Mouse (Mus musculus) central nervous system, embryonic 11.5 days (tissue): ENCODE results near the gene Gm17720. TPM values are rescaled to one million over a fixed set of nuclear protein-coding genes. Genes with fewer than 3 reads are reported as not detected.

ENCODE experiments used
- polyA plus RNA-seq: library from polyadenylated mRNA; depleted of rRNA; stranded (reverse); fragments of >200 nt; gene quantifications from 2 replicates; pipeline ENCODE4 v1.2.3, GENCODE M21; 2012; rRNA removed

Gm17720 gene
- not detected in 2 replicates for polyA plus RNA-seq

DNA sequence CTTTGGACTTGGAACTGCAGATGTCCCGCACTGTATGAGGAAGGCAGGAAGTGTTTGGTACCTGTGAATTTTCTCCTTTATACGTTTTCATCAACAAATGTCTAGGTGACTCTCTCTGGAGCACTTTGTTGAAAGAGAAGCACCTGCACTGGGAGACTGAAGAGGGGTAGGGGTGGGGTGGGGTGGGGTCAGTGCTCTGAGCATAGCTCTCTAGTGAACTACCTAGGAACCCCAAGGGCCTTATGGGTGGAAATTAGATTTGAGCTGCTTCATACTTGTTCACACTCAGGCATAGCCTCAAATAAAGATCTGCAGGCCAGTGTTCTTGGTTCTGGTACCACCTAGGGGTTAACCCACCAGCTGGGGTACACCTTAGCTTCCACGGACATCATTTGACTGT is at the start of gene Gm17720:
Gene Gm17720 (minus strand): TSS at position 101 of the 400 bp plus-strand sequence.

DNA sequence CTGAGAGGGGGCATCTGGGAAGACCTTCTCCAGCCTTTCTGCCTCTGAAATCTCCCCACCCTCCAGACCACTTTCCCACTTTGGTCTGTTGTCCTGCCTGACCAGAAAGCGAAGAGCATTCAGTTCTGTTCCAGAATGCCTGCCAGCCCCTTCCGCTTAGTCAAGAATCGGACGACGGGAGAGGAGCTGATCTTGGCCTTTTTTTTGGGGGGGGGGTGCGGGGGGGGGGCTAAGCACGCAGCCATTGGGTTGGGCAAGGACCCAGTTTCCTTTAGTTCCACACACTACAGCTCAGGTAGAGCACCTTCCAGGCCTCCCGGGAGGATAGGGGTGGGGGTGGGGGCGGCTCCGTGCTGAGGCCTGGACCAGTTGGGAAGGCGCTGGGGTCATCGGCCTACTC is 1.6 kb downstream of the Gm17720 start, which contains the start of gene Gm21964:
Gene Gm21964 (plus strand): TSS at position 301 of the 400 bp plus-strand sequence.

DNA sequence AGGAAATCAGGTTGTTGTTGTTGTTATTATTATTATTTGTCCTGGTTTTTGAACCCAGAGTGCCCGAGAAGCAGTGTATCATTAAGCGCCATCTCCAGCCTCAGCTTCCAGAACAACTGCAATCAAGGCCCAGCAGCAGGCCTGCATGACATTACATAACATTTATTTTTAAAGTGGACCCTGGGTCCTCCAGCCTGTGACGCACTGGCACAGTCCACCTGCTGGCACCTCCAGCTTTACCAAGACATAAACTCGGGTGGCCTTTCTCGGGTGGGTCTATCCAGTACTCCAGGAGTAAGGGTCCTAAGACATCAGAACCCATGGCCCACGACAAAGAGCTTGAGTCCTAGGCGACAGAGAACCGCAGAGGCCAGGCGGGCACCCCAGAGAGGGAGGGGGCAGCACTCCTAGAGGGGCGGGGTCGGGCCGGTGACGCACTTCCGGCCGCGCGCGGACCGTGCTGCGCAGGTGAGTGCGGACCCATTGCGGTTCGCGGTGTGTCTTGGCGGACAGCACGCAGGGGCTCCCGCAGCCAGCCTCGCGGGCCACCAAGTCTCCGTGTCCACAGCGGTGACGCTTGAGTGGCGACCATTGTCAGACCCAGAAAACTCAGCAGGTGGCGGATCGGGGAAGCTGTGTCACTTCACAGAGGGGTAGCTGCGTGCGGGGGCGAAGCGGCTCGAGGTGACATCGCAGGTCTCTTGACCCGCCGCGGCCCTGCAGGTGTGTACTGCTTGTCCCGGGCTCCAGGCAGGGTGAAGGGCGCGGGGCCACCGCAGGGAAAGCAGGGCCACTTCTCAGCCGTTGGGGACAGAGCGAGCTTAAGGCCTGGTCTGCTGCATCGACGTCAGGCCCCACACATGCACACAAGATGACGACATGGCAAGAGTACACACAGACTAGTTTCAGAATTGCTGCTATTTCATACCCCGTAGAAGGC is 23.0 kb downstream of the Gm17720 start, which contains the start of gene Zfp612:
Gene Zfp612 (plus strand): TSS at position 465 of the 940 bp plus-strand sequence.

DNA sequence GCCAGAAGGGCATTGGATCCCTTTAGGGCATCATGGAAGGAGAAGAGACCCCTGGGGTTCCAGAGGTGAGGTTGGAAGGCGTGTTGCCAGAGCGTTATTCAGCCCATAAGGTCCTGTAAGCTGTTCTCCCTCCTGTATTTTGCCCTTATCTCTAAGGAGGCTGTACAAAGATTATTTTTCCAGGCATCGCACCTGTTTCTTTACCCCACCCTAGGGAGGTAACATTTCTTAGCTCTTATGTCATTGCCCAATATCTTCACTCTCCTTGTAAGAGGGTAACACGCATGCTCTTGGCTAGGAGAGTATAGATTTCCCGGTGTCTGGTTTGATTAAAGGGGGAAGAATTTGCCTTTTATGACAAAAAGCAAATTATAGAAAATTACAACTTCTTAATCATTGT is 62.9 kb downstream of the Gm17720 start, which contains the start of gene Chst4:
Gene Chst4 (minus strand): TSS at position 82 of the 400 bp plus-strand sequence.

Other genes starting within 250 kb of the Gm17720 start
- gene Phlpp2, start 234.2 kb downstream of the Gm17720 start, polyA plus RNA-seq: 9.8 and 12.4 TPM in 2 replicates
- gene Marveld3, start 140.6 kb downstream of the Gm17720 start, polyA plus RNA-seq: 0.37 and 0.47 TPM in 2 replicates
- gene Tat, start 112.3 kb downstream of the Gm17720 start, polyA plus RNA-seq: not detected in 2 replicates
- 0.17 TPM in 1 of 2 replicates, not detected in the other for gene Chst4, start 63.0 kb downstream of the Gm17720 start, polyA plus RNA-seq
- gene Zfp612, start 23.0 kb downstream of the Gm17720 start, polyA plus RNA-seq: 7.1 and 8.1 TPM in 2 replicates
- gene Gm21964, start 1.5 kb downstream of the Gm17720 start, polyA plus RNA-seq: not detected in 2 replicates
- 5.1 and 6.2 TPM in 2 replicates for gene Calb2, start 65.5 kb upstream of the Gm17720 start, polyA plus RNA-seq
- gene Cmtr2, start 112.9 kb upstream of the Gm17720 start, polyA plus RNA-seq: 7.8 and 9.5 TPM in 2 replicates
- gene Hydin, start 164.2 kb upstream of the Gm17720 start, polyA plus RNA-seq: 0.11 TPM in 2 replicates